Comparison of ENCODE assay signal across 18 mouse cellular contexts in genomic region chr13:44717838-44718237, GRCm38 (mm10).
"Had no signal": no experiment of that assay in that cellular context is flagged by ENCODE, and none has a peak within 500 bp of the region (broad histone marks: within the 10 kb centered on the region; RNA-seq: fewer than 3 reads in every experiment).

No protein-coding gene starts in this region.

- H3K4me1 ChIP-seq: lung, embryonic 15.5 days; midbrain, embryonic 15.5 days; stomach, embryonic 15.5 days had no signal

- H3K4me3 ChIP-seq: lung, embryonic 15.5 days; megakaryocyte, embryonic 14.5 days; midbrain, embryonic 13.5 days; midbrain, embryonic 15.5 days; neural tube, embryonic 12.5 days; stomach, embryonic 15.5 days had no signal

- H3K27ac ChIP-seq: lung, embryonic 15.5 days; macrophage; midbrain, embryonic 13.5 days; midbrain, embryonic 15.5 days; neural tube, embryonic 12.5 days; stomach, embryonic 15.5 days; stomach, postnatal 0 days had no signal

- DNase-seq: liver, postnatal 0 days; lung, adult 2 months; lung, postnatal 14 days; lung, postnatal 36 days; right cerebral cortex, postnatal 14 days; thymus, adult 2 months; thymus, postnatal 25 days; thymus, postnatal 4 days had no signal

- H3K9me3 ChIP-seq: lung, embryonic 15.5 days; megakaryocyte, embryonic 14.5 days; midbrain, embryonic 13.5 days; midbrain, embryonic 15.5 days; neural tube, embryonic 12.5 days; stomach, embryonic 15.5 days had no signal

- H3K27me3 ChIP-seq: lung, embryonic 15.5 days; megakaryocyte, embryonic 14.5 days; midbrain, embryonic 13.5 days; midbrain, embryonic 15.5 days; neural tube, embryonic 12.5 days; stomach, embryonic 15.5 days had no signal

- H3K36me3 ChIP-seq: lung, embryonic 15.5 days; midbrain, embryonic 13.5 days; midbrain, embryonic 15.5 days; neural tube, embryonic 12.5 days; stomach, embryonic 15.5 days had no signal

- H3K4me2 ChIP-seq: lung, embryonic 15.5 days; midbrain, embryonic 11.5 days; midbrain, embryonic 13.5 days; midbrain, embryonic 15.5 days; neural tube, embryonic 12.5 days; stomach, embryonic 15.5 days had no signal

- ATAC-seq: liver, postnatal 0 days; lung, postnatal 0 days; midbrain, embryonic 13.5 days; midbrain, embryonic 15.5 days had no signal

- H3K9ac ChIP-seq: liver, postnatal 0 days; lung, embryonic 15.5 days; midbrain, embryonic 13.5 days; midbrain, embryonic 15.5 days; neural tube, embryonic 12.5 days; stomach, embryonic 15.5 days had no signal
